Mouse (Mus musculus): ENCODE measurements around the gene Serpine2. TPM values are rescaled to one million over a fixed set of nuclear protein-coding genes. Genes with fewer than 3 reads are reported as not detected.

The Serpine2 gene
- polyA plus RNA-seq, 1 experiment from 2014 or later, result 54.7 TPM

DNA sequence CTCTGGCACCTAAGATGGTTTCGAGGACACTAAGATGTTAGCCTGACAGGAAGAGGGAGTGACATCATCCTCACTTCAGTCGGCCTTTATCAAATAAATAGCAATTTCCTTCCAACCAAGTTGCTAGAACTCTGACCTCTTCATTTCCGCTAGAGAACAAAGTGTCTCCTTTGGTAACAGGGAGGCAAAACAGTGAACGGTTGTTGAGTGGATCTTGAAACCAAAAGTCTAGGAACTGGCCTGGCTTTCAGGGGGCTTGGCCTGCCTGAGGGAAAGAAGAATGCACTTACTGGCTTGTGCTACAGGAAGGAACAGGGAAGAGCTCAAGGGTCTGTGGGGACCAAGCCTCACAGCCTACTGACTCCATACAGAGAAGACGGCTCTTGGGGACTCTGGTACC is 109.8 kb downstream of the Serpine2 start:
- Histone ChIP-seq H3K4me1 (no peaks in the 10 kb centered on the region), H3K27ac (replicated peaks) (no peak overlapping the region), H3K27me3 (ENCODE audit: low read depth, poor library complexity, severe bottlenecking) (no peaks in the 10 kb centered on the region), H3K36me3 (0 out of 2 replicates have a peak, but pooled peaks cover 5% of the 10 kb centered on the region), H3K4me3 (no peak overlapping the region), H3K9me3 (replicated peaks) (no peaks in the 10 kb centered on the region)
- no peak for DNase-seq (ENCODE audit: low spot score)
- 83% methylated on average over 5 of the region's 5 CpGs for WGBS

DNA sequence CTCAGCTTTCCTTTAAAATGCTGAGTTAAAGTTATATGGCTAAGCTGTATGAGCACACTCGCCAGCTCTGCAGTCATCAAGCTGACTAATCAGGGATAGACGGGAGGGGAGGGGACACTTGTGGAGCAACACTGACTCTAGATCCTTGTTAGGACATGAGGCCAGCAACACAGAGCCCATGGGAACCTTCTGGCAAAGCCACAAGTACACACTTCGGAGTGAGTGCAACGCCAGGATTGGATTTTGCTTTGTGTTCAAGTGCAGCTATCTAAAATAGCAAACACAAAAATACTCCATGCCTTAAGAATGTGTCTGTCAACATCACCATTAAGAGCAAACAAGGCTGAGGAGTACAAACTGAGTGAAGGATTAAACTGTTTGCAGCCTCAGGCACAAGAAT is 114.9 kb downstream of the Serpine2 start:
- no peaks in the 10 kb centered on the region for H3K36me3 ChIP-seq
- H3K27ac ChIP-seq (replicated peaks), result no peak overlapping the region
- no peak overlapping the region for H3K4me3 ChIP-seq
- H3K4me1 ChIP-seq, result no peaks in the 10 kb centered on the region
- H3K9me3 ChIP-seq (replicated peaks), result no peaks in the 10 kb centered on the region
- DNase-seq (ENCODE audit: low spot score), result no peak
- 87% methylated on average over 4 of the region's 4 CpGs for WGBS
- no peaks in the 10 kb centered on the region for H3K27me3 ChIP-seq (ENCODE audit: low read depth, poor library complexity, severe bottlenecking)

Other genes with a start within 250 kb of the Serpine2 start
- gene Ap1s3, start 189.2 kb downstream of the Serpine2 start, polyA plus RNA-seq (2016; fragmentation: Nextera tagmentation; extraction: Ambion mirVana), result 0.26 TPM in 1 of 2 replicates, not detected in the other
- gene Mrpl44, start 85.2 kb downstream of the Serpine2 start, polyA plus RNA-seq (2016; fragmentation: Nextera tagmentation; extraction: Ambion mirVana), result 65.5 and 68.2 TPM in 2 replicates
- 37.5 and 46.4 TPM in 2 replicates for gene Wdfy1, start 85.0 kb downstream of the Serpine2 start, polyA plus RNA-seq (2016; fragmentation: Nextera tagmentation; extraction: Ambion mirVana)

Data from midbrain, embryonic 10.5 days (tissue).